ENCODE assay signal across 9 mouse cellular contexts in genomic region chr9:64779628-64780027, GRCm38 (mm10). TPM values are rescaled to one million over a fixed set of nuclear protein-coding genes. Genes with fewer than 3 reads are reported as not detected.
DNase-seq lines count a peak whose midpoint lies in the region; ATAC-seq and TF ChIP-seq lines count a peak whose summit lies in the region.
"Had no signal": no experiment of that assay in that cellular context is flagged by ENCODE, and none has a peak within 500 bp of the region (broad histone marks: within the 10 kb centered on the region; RNA-seq: fewer than 3 reads in every experiment).

No protein-coding gene starts in this region.

- H3K4me3 ChIP-seq in left cerebral cortex, adult 2 months: no peak overlapping the region
- H3K4me3 ChIP-seq: embryonic facial prominence, embryonic 13.5 days had no signal

- intact Hi-C loops in left cerebral cortex, adult 2 months (cut with DNase I): loop anchor here (2.0 to 5.0 kb wide), 3 partner anchors 83 to 181 kb away; partner anchors contain the start of gene Ints14

- H3K27ac ChIP-seq in left cerebral cortex, adult 2 months: no peak overlapping the region
- H3K27ac ChIP-seq: embryonic facial prominence, embryonic 13.5 days had no signal

- DNase-seq in left cerebral cortex, adult 2 months (ENCODE audit: extremely low spot score in 1 of 2, low spot score in 2 of 2): no peak
- no peak for DNase-seq in left cerebral cortex, adult 8-10 months (ENCODE audit: low spot score in 2 of 2)
- DNase-seq in Muller cell, postnatal 12 days (ENCODE audit: inconsistent ontology term): peak; percentile 37
- DNase-seq in cerebellum, postnatal 14 days: peak; percentile 50 to 60
- no peak for DNase-seq in layer of hippocampus, postnatal 36 days
- DNase-seq in left cerebral cortex, adult 11 months (ENCODE audit: low spot score): no peak
- DNase-seq in urinary bladder, adult 2 months (ENCODE audit: low spot score): no peak

- peak; percentile 79 for TF ChIP-seq CTCF in left cerebral cortex, adult 2 months (IDR thresholded peaks at IDR 0.05)

- peak; percentile 69 for ATAC-seq in megakaryocyte progenitor cell, adult 5-6 weeks (replicated peaks; ENCODE audit: poor library complexity)

RNA-seq across cellular contexts. Expression of gene Dennd4a, which starts 31.5 kb away (rescaled TPM):
- 10 to 100 TPM; 58.8 to 63.3 TPM for total RNA-seq in left cerebral cortex, adult 2 months (2021)
- 10 to 100 TPM; 58.1 to 71.8 (median 63.5) TPM for total RNA-seq in left cerebral cortex, adult 8-10 months (2022)
- total RNA-seq in megakaryocyte progenitor cell, adult 5-6 weeks (2015): 37.1 and 47.0 TPM in 2 replicates
- total RNA-seq in megakaryocyte progenitor cell, adult 5-6 weeks (2017): 24.9 and 28.4 TPM in 2 replicates
- 10 to 100 TPM; 41.4 to 41.7 TPM for total RNA-seq in layer of hippocampus, postnatal 36 days (2021)
- polyA plus RNA-seq in urinary bladder, adult 2 months (2012; rRNA removed): 10.5 and 10.8 TPM in 2 replicates

RNA-seq across cellular contexts. Expression of gene Rab11a, which starts 42.1 kb away (rescaled TPM):
- 100 to 1,000 TPM; 232 to 250 TPM for total RNA-seq in left cerebral cortex, adult 2 months (2021)
- total RNA-seq in left cerebral cortex, adult 8-10 months (2022): 100 to 1,000 TPM; 237 to 269 (median 250) TPM
- total RNA-seq in megakaryocyte progenitor cell, adult 5-6 weeks (2015): 130 and 178 TPM in 2 replicates
- 84.2 and 91.4 TPM in 2 replicates for total RNA-seq in megakaryocyte progenitor cell, adult 5-6 weeks (2017)
- total RNA-seq in layer of hippocampus, postnatal 36 days (2021): 100 to 1,000 TPM; 233 to 239 TPM
- polyA plus RNA-seq in urinary bladder, adult 2 months (2012; rRNA removed): 457 and 556 TPM in 2 replicates

Comparison
In these comparisons a context has a peak if more than half of its experiments do, and no peak if none do; other contexts are left out.
1. DNase-seq: peak in Muller cell, postnatal 12 days (single experiment) and cerebellum, postnatal 14 days (2 of 2); none in left cerebral cortex, adult 2 months (0 of 2), left cerebral cortex, adult 8-10 months (0 of 2), layer of hippocampus, postnatal 36 days (0 of 2), left cerebral cortex, adult 11 months (single experiment) and urinary bladder, adult 2 months (single experiment).